Mouse (Mus musculus): ENCODE results near the gene Selenot. TPM values are rescaled to one million over a fixed set of nuclear protein-coding genes. Genes with fewer than 3 reads are reported as not detected.

Selenot gene
- 15.1 and 18.9 TPM in 2 replicates for polyA plus RNA-seq (2015; fragmentation: Nextera tagmentation; extraction: Ambion mirVana)

DNA sequence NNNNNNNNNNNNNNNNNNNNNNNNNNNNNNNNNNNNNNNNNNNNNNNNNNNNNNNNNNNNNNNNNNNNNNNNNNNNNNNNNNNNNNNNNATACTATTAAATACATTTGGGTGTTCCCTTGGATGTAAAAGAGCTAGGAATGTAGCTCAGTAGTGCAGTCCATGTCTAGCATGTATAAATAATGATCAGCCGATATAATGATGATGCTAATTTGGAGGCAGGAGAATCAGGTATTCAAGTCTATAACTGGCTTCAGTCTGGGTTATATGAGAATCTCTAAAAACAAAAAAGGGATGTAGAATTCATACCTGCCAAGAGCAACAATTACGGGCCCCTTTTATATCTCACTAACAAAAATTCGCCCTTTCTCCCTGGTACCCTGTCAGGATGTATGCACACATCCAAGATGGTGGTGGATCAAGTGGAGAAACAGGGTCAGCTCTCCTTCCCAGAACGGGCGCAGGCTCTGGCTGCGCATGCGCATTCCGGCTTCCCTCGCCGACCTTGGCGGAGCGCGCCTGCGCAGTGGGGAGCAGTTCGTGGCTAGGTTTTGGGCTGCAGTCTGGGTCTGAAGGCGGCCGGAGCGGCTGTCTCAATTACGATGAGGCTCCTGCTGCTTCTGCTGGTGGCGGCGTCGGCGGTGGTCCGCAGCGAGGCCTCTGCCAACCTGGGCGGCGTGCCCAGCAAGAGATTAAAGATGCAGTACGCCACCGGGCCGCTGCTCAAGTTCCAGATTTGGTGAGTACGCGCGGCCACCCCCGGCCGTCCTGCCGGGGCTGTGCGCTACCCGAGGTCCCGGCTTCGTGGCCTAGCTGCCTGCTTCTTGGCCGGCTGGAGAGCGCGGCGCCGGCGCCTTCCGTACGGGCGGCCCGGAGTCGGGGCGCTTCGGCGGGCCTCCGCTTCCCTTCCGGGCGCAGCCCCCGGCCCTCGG, at the start of gene Selenot:
TSS of gene Selenot (plus strand) at position 500 of the 930 bp plus-strand sequence.
- ATAC-seq (peak; percentile 96), DNase-seq (ENCODE audit: low spot score) (peak; percentile 97)
- H3K9ac ChIP-seq (replicated peaks; ENCODE audit: low read depth): peak within 1 kb of the TSS; percentile 98
- TF ChIP-seq CTCF (IDR thresholded peaks at IDR 0.05) (no peak), EP300 (IDR thresholded peaks at IDR 0.05) (no peak)
- H3K36me3 ChIP-seq (ENCODE audit: insufficient read depth, low read length): no peaks in the 10 kb centered on the region
- no peaks in the 10 kb centered on the region for H3K9me3 ChIP-seq (ENCODE audit: low read length)
- H3K4me1 ChIP-seq (ENCODE audit: insufficient read depth, low read depth, low read length): 0 out of 2 replicates have a peak, but pooled peaks cover 2% of the 10 kb centered on the region
- 2% methylated on average over 42 of the region's 59 CpGs for WGBS
- H3K4me3 ChIP-seq (ENCODE audit: low read depth, low read length): peak within 1 kb of the TSS; percentile 95
- H3K27ac ChIP-seq (ENCODE audit: low read length): peak within 1 kb of the TSS; percentile 99
- H3K27me3 ChIP-seq (replicated peaks; ENCODE audit: insufficient read depth, low read length): no peaks in the 10 kb centered on the region
- H3K4me2 ChIP-seq (replicated peaks; ENCODE audit: low read depth, low read length): peak within 1 kb of the TSS; percentile 53

DNA sequence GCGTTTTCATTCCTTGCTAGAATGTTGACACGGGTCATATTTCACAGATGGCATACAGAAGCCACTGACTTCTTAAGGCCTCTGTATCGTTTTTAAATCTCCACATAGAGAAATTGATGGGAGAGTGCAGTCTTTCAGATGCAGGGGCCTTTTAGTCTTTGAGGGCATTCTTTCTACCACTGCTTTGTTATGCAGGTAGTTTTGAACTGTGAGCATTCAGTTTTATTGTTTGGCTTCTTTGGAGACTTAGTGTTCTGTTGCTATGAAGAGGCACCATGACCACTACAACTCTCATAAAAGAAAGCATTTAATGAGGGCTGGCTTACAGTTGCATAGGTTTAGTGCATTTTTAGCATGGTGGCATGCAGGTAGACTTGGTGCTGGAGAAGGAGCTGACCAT, 39.9 kb upstream of the Selenot start:
- H3K9me3 ChIP-seq (ENCODE audit: low read length): no peaks in the 10 kb centered on the region
- H3K27ac ChIP-seq (ENCODE audit: low read length): no peak overlapping the region

DNA sequence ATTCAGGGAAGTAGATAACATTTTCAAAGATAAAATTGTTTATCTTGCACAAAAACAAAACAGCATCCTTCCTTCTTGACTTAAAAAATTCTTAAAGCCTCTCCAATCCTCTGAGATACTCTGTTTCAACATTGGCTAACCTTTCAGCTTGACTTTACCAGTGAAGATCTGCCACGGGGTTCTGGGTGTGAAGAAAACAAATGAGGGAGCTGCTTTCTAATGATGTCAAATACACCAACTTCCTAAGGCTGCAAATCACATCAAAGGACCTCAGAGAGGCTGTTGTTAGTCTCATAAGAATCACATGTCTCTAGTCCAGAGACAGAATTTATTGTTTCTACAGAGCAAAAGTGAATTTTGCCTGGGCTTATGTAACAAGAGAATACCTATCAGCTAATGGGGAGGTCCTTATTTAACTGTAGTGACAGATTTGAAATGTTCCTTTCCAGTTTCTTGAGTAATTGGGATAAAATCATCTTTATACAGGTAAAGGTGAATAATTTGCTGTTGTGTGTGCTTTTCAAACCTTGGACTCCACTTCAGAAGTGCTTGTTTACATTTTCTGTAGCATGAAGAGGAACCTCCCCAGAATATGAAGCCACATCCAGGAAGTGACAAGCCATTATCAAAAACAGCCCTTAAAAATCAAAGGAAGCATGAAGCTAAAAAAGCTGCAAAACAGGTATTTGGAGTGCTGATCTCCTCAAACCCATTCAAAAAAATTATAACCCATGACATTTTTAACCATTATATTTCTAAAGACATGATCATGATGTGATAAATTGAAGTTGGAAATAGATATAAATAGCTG, 24.2 kb upstream of the Selenot start:
- no peak overlapping the region for H3K27ac ChIP-seq (ENCODE audit: low read length)
- no peak for TF ChIP-seq EP300 (IDR thresholded peaks at IDR 0.05)
- TF ChIP-seq CTCF (IDR thresholded peaks at IDR 0.05): no peak
- no peak overlapping the region for H3K9ac ChIP-seq (replicated peaks; ENCODE audit: low read depth)
- no peak for ATAC-seq
- H3K27me3 ChIP-seq (replicated peaks; ENCODE audit: insufficient read depth, low read length): no peaks in the 10 kb centered on the region
- peaks cover 20% of the 10 kb centered on the region; the same call in 1 of the 2 replicates for H3K36me3 ChIP-seq (ENCODE audit: insufficient read depth, low read length)
- no peak overlapping the region for H3K4me3 ChIP-seq (ENCODE audit: low read depth, low read length)
- WGBS: 51% methylated on average over 1 of the region's 1 CpGs
- no peaks in the 10 kb centered on the region for H3K9me3 ChIP-seq (ENCODE audit: low read length)
- no peak overlapping the region for H3K4me2 ChIP-seq (replicated peaks; ENCODE audit: low read depth, low read length)
- peak; percentile 6 for DNase-seq (ENCODE audit: low spot score)
- H3K4me1 ChIP-seq (ENCODE audit: insufficient read depth, low read depth, low read length): no peaks in the 10 kb centered on the region

More for the DNA sequence above, 39.9 kb upstream of the Selenot start:
- no peak overlapping the region for H3K9ac ChIP-seq (replicated peaks; ENCODE audit: low read depth)
- 88% methylated on average over 3 of the region's 3 CpGs for WGBS
- H3K4me2 ChIP-seq (replicated peaks; ENCODE audit: low read depth, low read length): no peak overlapping the region
- DNase-seq (ENCODE audit: low spot score) (no peak), ATAC-seq (no peak)
- H3K36me3 ChIP-seq (ENCODE audit: insufficient read depth, low read length): peaks cover 16% of the 10 kb centered on the region; the same call in 1 of the 2 replicates
- no peaks in the 10 kb centered on the region for H3K4me1 ChIP-seq (ENCODE audit: insufficient read depth, low read depth, low read length)
- no peaks in the 10 kb centered on the region for H3K27me3 ChIP-seq (replicated peaks; ENCODE audit: insufficient read depth, low read length)
- TF ChIP-seq CTCF (IDR thresholded peaks at IDR 0.05): no peak
- TF ChIP-seq EP300 (IDR thresholded peaks at IDR 0.05): no peak
- no peak overlapping the region for H3K4me3 ChIP-seq (ENCODE audit: low read depth, low read length)

DNA sequence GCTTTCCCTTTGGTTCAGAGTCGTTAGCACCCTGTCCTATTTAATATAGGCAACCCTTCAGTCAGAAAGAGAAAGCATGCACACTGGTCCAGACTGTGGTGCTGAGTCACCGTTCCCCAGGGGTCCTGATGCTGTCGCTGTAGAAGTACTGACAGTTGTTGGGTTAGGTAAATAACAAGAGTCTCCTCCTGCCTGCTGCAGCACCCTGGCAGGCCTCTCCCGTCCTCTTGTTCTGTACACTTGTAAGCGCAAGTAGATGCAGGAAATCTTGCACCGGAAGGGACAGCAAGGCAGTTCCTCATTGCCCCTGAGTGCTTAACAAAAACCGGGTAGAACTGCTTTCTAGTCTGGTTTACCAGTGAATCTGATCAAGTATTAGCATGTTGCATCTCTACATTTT, 19.8 kb upstream of the Selenot start:
- ATAC-seq (no peak), DNase-seq (ENCODE audit: low spot score) (no peak)
- no peaks in the 10 kb centered on the region for H3K9me3 ChIP-seq (ENCODE audit: low read length)
- no peak overlapping the region for H3K9ac ChIP-seq (replicated peaks; ENCODE audit: low read depth)
- 84% methylated on average over 7 of the region's 7 CpGs for WGBS
- no peak overlapping the region for H3K4me2 ChIP-seq (replicated peaks; ENCODE audit: low read depth, low read length)
- TF ChIP-seq CTCF (IDR thresholded peaks at IDR 0.05) (no peak), EP300 (IDR thresholded peaks at IDR 0.05) (no peak)
- H3K36me3 ChIP-seq (ENCODE audit: insufficient read depth, low read length): peaks cover 20% of the 10 kb centered on the region; the same call in 1 of the 2 replicates
- no peaks in the 10 kb centered on the region for H3K27me3 ChIP-seq (replicated peaks; ENCODE audit: insufficient read depth, low read length)
- no peak overlapping the region for H3K4me3 ChIP-seq (ENCODE audit: low read depth, low read length)
- H3K27ac ChIP-seq (ENCODE audit: low read length): no peak overlapping the region
- no peaks in the 10 kb centered on the region for H3K4me1 ChIP-seq (ENCODE audit: insufficient read depth, low read depth, low read length)

DNA sequence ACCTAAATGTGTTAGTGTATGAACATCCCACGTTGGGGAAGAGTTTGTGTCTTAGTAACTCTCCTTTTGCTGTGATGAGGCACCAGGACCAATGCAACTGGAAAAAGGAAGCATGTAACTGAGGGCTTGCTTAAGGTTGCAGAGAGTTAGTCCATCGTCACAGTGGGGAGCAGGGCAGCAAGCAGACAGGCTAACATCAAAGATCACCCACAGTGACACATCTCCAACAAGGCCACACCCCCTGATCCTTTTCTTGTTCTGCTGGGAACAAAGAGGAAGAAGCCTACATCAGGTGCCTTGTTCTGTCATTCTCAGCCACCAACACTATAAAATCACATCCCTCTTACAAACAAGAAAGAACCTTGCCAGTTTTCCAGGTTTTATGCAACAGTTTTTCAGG, 16.5 kb upstream of the Selenot start:
- Histone ChIP-seq H3K9ac (replicated peaks; ENCODE audit: low read depth) (no peak overlapping the region), H3K9me3 (ENCODE audit: low read length) (no peaks in the 10 kb centered on the region), H3K4me3 (ENCODE audit: low read depth, low read length) (no peak overlapping the region), H3K36me3 (ENCODE audit: insufficient read depth, low read length) (peaks cover 16% of the 10 kb centered on the region; the same call in 1 of the 2 replicates), H3K27me3 (replicated peaks; ENCODE audit: insufficient read depth, low read length) (no peaks in the 10 kb centered on the region), H3K4me2 (replicated peaks; ENCODE audit: low read depth, low read length) (no peak overlapping the region), H3K4me1 (ENCODE audit: insufficient read depth, low read depth, low read length) (no peaks in the 10 kb centered on the region), H3K27ac (ENCODE audit: low read length) (no peak overlapping the region)
- 34% methylated on average over 2 of the region's 2 CpGs for WGBS
- ATAC-seq (no peak), DNase-seq (ENCODE audit: low spot score) (peak; percentile 11)
- TF ChIP-seq CTCF (IDR thresholded peaks at IDR 0.05) (no peak), EP300 (IDR thresholded peaks at IDR 0.05) (no peak)

DNA sequence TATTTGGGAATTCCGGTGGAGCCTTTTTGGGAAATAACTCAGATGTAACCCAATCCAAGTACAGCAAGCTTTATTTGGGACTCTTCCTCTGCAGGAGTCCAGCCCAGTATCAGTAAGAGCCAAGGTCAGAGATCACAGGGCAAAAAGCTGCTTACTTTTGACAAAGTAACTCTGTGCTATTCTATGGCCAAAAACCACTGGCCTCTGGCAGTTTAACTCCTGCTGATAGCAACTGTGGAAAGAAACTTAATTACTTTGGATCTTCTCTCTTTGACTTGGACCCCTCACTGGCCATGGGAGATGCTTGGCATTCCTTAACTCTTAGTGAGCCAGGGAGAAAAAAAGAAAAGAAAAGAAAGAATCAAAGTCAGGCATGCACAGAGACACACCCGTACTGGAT, 15.0 kb upstream of the Selenot start:
- no peak for ATAC-seq
- DNase-seq (ENCODE audit: low spot score): no peak
- TF ChIP-seq EP300 (IDR thresholded peaks at IDR 0.05) (no peak), CTCF (IDR thresholded peaks at IDR 0.05) (no peak)

More for the DNA sequence above, 15.0 kb upstream of the Selenot start:
- no peak overlapping the region for H3K4me2 ChIP-seq (replicated peaks; ENCODE audit: low read depth, low read length)
- 64% methylated on average over 2 of the region's 2 CpGs for WGBS
- H3K4me1 ChIP-seq (ENCODE audit: insufficient read depth, low read depth, low read length): no peaks in the 10 kb centered on the region
- H3K9ac ChIP-seq (replicated peaks; ENCODE audit: low read depth): no peak overlapping the region
- no peak overlapping the region for H3K27ac ChIP-seq (ENCODE audit: low read length)
- no peaks in the 10 kb centered on the region for H3K27me3 ChIP-seq (replicated peaks; ENCODE audit: insufficient read depth, low read length)
- H3K4me3 ChIP-seq (ENCODE audit: low read depth, low read length): no peak overlapping the region
- H3K36me3 ChIP-seq (ENCODE audit: insufficient read depth, low read length): 0 out of 2 replicates have a peak, but pooled peaks cover 8% of the 10 kb centered on the region
- no peaks in the 10 kb centered on the region for H3K9me3 ChIP-seq (ENCODE audit: low read length)
